Mouse (Mus musculus): Measurements from ENCODE around the gene Ptgfrn.

DNA sequence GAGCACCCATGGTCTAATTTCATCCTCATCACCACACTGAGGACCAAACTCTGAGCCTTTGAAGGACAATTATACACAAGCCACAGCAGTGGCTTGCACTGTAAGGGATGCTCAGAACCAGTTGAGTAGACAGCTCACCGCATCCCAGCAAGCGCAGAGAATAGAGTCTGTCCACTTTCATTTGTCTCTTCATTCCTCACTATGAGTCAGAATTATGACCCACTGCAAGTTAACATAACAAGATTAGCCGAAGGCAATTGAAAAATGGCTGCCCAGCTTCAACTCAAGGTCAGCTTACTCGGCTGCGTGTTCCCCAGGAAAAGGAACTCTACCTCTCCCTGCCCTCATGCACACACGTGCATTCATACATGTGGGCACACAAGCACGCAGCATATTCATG lies 94.0 kb downstream of the Ptgfrn start:
- TF ChIP-seq TAL1 (IDR thresholded peaks at IDR 0.05; ENCODE audit: low read length) (no peak), GATA1 (IDR thresholded peaks at IDR 0.05; ENCODE audit: low read length) (no peak)

Data from erythroblast, embryonic 14.5 days (primary cell).